Comparison of ENCODE assay signal across 12 mouse cellular contexts in the genomic region with DNA sequence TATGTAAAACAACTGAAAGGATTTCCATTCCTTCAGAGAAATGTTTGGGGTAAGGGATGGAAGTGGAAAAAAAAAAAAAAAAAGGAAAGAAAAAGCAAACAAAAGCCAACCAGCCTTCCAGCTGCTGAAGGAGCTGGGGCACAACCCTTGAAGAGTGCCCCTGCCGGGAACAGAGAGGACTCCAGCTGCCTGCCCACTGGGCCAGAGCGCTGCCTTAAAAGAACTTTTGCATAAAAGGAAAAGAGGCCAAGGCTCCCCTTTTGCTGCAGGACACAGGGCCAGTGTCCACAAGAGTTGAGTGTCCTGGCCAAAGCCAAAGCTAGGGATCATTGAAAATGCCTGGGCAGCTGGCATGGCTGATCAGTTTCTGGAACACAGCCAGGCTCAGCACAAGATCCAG. TPM values are rescaled to one million over a fixed set of nuclear protein-coding genes. Genes with fewer than 3 reads are reported as not detected.
DNase-seq lines count a peak whose midpoint lies in the region; ATAC-seq lines count a peak whose summit lies in the region.
"Had no signal": no experiment of that assay in that cellular context is flagged by ENCODE, and none has a peak within 500 bp of the region (broad histone marks: within the 10 kb centered on the region; RNA-seq: fewer than 3 reads in every experiment).

No protein-coding gene starts in this region.

- peaks cover 3% of the 10 kb centered on the region for H3K4me1 ChIP-seq in embryonic facial prominence, embryonic 11.5 days (ENCODE audit: control insufficient read depth, insufficient read depth, low read length)
- peaks cover 4% of the 10 kb centered on the region for H3K4me1 ChIP-seq in hindbrain, embryonic 16.5 days (ENCODE audit: control insufficient read depth, insufficient read depth, low read depth, low read length)
- no peaks in the 10 kb centered on the region for H3K4me1 ChIP-seq in neural tube, embryonic 11.5 days (ENCODE audit: control insufficient read depth, insufficient read depth, low read length)
- H3K4me1 ChIP-seq: heart, embryonic 13.5 days had no signal

- no peak overlapping the region for H3K4me3 ChIP-seq in embryonic facial prominence, embryonic 11.5 days (ENCODE audit: low read depth, low read length)
- no peak overlapping the region for H3K4me3 ChIP-seq in hindbrain, embryonic 16.5 days (ENCODE audit: low read length)
- H3K4me3 ChIP-seq in neural tube, embryonic 11.5 days (ENCODE audit: low read depth, low read length), result no peak overlapping the region
- H3K4me3 ChIP-seq: heart, embryonic 13.5 days had no signal

- ATAC-seq in embryonic facial prominence, embryonic 11.5 days (replicated peaks; ENCODE audit: insufficient number of reproducible peaks, low FRiP score, low TSS enrichment, low read depth), result no peak
- ATAC-seq in hindbrain, embryonic 16.5 days, result peak; percentile 68; the same call in 1 of the 2 replicates
- ATAC-seq in neural tube, embryonic 11.5 days (ENCODE audit: insufficient read depth, low FRiP score, low TSS enrichment), result peak; percentile 67; the same call in 1 of the 2 replicates
- no peak for ATAC-seq in erythroid progenitor cell, adult 5-6 weeks (replicated peaks; ENCODE audit: low FRiP score, poor library complexity, severe bottlenecking)
- ATAC-seq in activated CD4-positive, CD25-positive, alpha-beta regulatory T cell, adult 4 months, result no peak

- no peak overlapping the region for H3K9ac ChIP-seq in embryonic facial prominence, embryonic 11.5 days (replicated peaks; ENCODE audit: low read length)
- H3K9ac ChIP-seq in hindbrain, embryonic 16.5 days (ENCODE audit: low read depth, low read length), result no peak overlapping the region
- no peak overlapping the region for H3K9ac ChIP-seq in neural tube, embryonic 11.5 days (ENCODE audit: low read length)
- H3K9ac ChIP-seq: heart, embryonic 13.5 days had no signal

- 8% methylated on average over 2 of the region's 2 CpGs for WGBS in embryonic facial prominence, embryonic 11.5 days
- 2% methylated on average over 2 of the region's 2 CpGs for WGBS in hindbrain, embryonic 16.5 days
- WGBS in neural tube, embryonic 11.5 days, result 0% methylated on average over 2 of the region's 2 CpGs

- no peaks in the 10 kb centered on the region for H3K36me3 ChIP-seq in embryonic facial prominence, embryonic 11.5 days (replicated peaks; ENCODE audit: control insufficient read depth, insufficient read depth, low read depth, low read length)
- no peaks in the 10 kb centered on the region for H3K36me3 ChIP-seq in hindbrain, embryonic 16.5 days (ENCODE audit: control insufficient read depth, insufficient read depth, low read length)
- no peaks in the 10 kb centered on the region for H3K36me3 ChIP-seq in neural tube, embryonic 11.5 days (ENCODE audit: control insufficient read depth, insufficient read depth, low read length)
- H3K36me3 ChIP-seq: heart, embryonic 13.5 days had no signal

- H3K9me3 ChIP-seq in embryonic facial prominence, embryonic 11.5 days (replicated peaks; ENCODE audit: control insufficient read depth, low read length), result no peaks in the 10 kb centered on the region
- no peaks in the 10 kb centered on the region for H3K9me3 ChIP-seq in hindbrain, embryonic 16.5 days (ENCODE audit: control insufficient read depth, low read length)
- H3K9me3 ChIP-seq in neural tube, embryonic 11.5 days (ENCODE audit: control insufficient read depth, low read length), result no peaks in the 10 kb centered on the region
- H3K9me3 ChIP-seq: heart, embryonic 13.5 days had no signal

- peak; percentile 10 to 20 for DNase-seq in kidney, postnatal 4 days
- no peak for DNase-seq in kidney, adult 11 months
- DNase-seq in embryonic facial prominence, embryonic 11.5 days (ENCODE audit: low spot score), result peak; percentile 63
- DNase-seq in neural tube, embryonic 11.5 days (ENCODE audit: low spot score), result peak; percentile 34
- DNase-seq in ovary, adult 18-20 months (ENCODE audit: low spot score), result no peak
- DNase-seq: cerebellum, adult 9-10 months; thymus, postnatal 25 days had no signal

- H3K4me2 ChIP-seq in embryonic facial prominence, embryonic 11.5 days (ENCODE audit: low read depth, low read length), result no peak overlapping the region
- H3K4me2 ChIP-seq in hindbrain, embryonic 16.5 days (ENCODE audit: low read length), result no peak overlapping the region
- H3K4me2 ChIP-seq in neural tube, embryonic 11.5 days (ENCODE audit: low read depth), result no peak overlapping the region
- H3K4me2 ChIP-seq: heart, embryonic 13.5 days had no signal

- H3K27me3 ChIP-seq in embryonic facial prominence, embryonic 11.5 days (ENCODE audit: control insufficient read depth, insufficient read depth, low read length), result no peaks in the 10 kb centered on the region
- H3K27me3 ChIP-seq in hindbrain, embryonic 16.5 days (replicated peaks; ENCODE audit: control insufficient read depth, insufficient read depth, low read length), result no peaks in the 10 kb centered on the region
- no peaks in the 10 kb centered on the region for H3K27me3 ChIP-seq in neural tube, embryonic 11.5 days (ENCODE audit: control insufficient read depth, insufficient read depth, low read length)
- H3K27me3 ChIP-seq: heart, embryonic 13.5 days had no signal

- no peak overlapping the region for H3K27ac ChIP-seq in embryonic facial prominence, embryonic 11.5 days (replicated peaks; ENCODE audit: low read depth, low read length)
- no peak overlapping the region for H3K27ac ChIP-seq in hindbrain, embryonic 16.5 days (ENCODE audit: low read depth, low read length)
- H3K27ac ChIP-seq in neural tube, embryonic 11.5 days (ENCODE audit: low read depth, low read length), result no peak overlapping the region; the same call in 1 of the 2 replicates
- H3K27ac ChIP-seq: heart, embryonic 13.5 days had no signal

RNA-seq across cellular contexts. Expression of gene Lix1, which starts 7.1 kb away (rescaled TPM):
- polyA plus RNA-seq in embryonic facial prominence, embryonic 11.5 days (2014; fragmentation: Nextera tagmentation; extraction: Ambion mirVana), result 64.5 and 69.2 TPM in 2 replicates
- 7.8 and 10.1 TPM in 2 replicates for polyA plus RNA-seq in hindbrain, embryonic 16.5 days (2015; fragmentation: Nextera tagmentation; extraction: Ambion mirVana)
- 12.4 and 14.7 TPM in 2 replicates for polyA plus RNA-seq in neural tube, embryonic 11.5 days (2014; fragmentation: Nextera tagmentation; extraction: Ambion mirVana)
- not detected in 2 replicates for total RNA-seq in erythroid progenitor cell, adult 5-6 weeks (2015; ENCODE audit: low replicate concordance)
- total RNA-seq in erythroid progenitor cell, adult 5-6 weeks (2017; ENCODE audit: low replicate concordance), result not detected in 2 replicates
- polyA plus RNA-seq in activated CD4-positive, CD25-positive, alpha-beta regulatory T cell, adult 4 months (2017; shearing (Covaris generic)), result not detected
- total RNA-seq: MEL had no signal

RNA-seq across cellular contexts. Expression of gene Riok2, which starts 35.5 kb away (rescaled TPM):
- polyA plus RNA-seq in embryonic facial prominence, embryonic 11.5 days (2014; fragmentation: Nextera tagmentation; extraction: Ambion mirVana), result 39.6 and 39.9 TPM in 2 replicates
- polyA plus RNA-seq in hindbrain, embryonic 16.5 days (2015; fragmentation: Nextera tagmentation; extraction: Ambion mirVana), result 20.2 and 21.2 TPM in 2 replicates
- polyA plus RNA-seq in neural tube, embryonic 11.5 days (2014; fragmentation: Nextera tagmentation; extraction: Ambion mirVana), result 25.7 and 31.3 TPM in 2 replicates
- 1.7 and 8.6 TPM in 2 replicates for total RNA-seq in erythroid progenitor cell, adult 5-6 weeks (2015; ENCODE audit: low replicate concordance)
- total RNA-seq in erythroid progenitor cell, adult 5-6 weeks (2017; ENCODE audit: low replicate concordance), result 10.8 and 13.2 TPM in 2 replicates
- 10 to 100 TPM; 30.8 to 37.4 TPM for polyA plus RNA-seq in activated CD4-positive, CD25-positive, alpha-beta regulatory T cell, adult 4 months (2017; shearing (Covaris generic))

Comparison
In these comparisons a context has a peak if more than half of its experiments do, and no peak if none do; other contexts are left out.
1. DNase-seq: peak in kidney, postnatal 4 days (2 of 2), embryonic facial prominence, embryonic 11.5 days (single experiment) and neural tube, embryonic 11.5 days (single experiment); none in kidney, adult 11 months (single experiment) and ovary, adult 18-20 months (single experiment).
2. ATAC-seq: peak in hindbrain, embryonic 16.5 days (single experiment) and neural tube, embryonic 11.5 days (single experiment); none in embryonic facial prominence, embryonic 11.5 days (single experiment), erythroid progenitor cell, adult 5-6 weeks (single experiment) and activated CD4-positive, CD25-positive, alpha-beta regulatory T cell, adult 4 months (single experiment).